Mouse (Mus musculus) liver, embryonic 12.5 days (tissue): ENCODE measurements at regions not wholly inside any gene's neighbourhood (a gene's known extent, or its start where the extent isn't known, plus 50 kb on each side); places are given as distances from the start of the nearest gene placed in this dataset.

Experiments
- ATAC-seq: fragments of 200-750 bp; cut with Nextera tagmentation; 2 replicates; pipeline ENCODE4 v1.8.0; 2017; ENCODE audit warnings: moderate number of reproducible peaks, mild to moderate bottlenecking, moderate library complexity
- H3K27ac ChIP-seq: fragments of 300-500 bp; sonication (generic); 2 replicates; pipeline ENCODE4 v1.5.1; 2016; ENCODE audit warnings: mild to moderate bottlenecking
- H3K27me3 ChIP-seq: fragments of 300-500 bp; sonication (generic); replicated peaks from 2 replicates; pipeline ENCODE4 v1.6.1; 2016; ENCODE audit warnings: mild to moderate bottlenecking, moderate library complexity
- H3K36me3 ChIP-seq: fragments of 300-500 bp; sonication (generic); 2 replicates; pipeline ENCODE4 v1.6.1; 2016; ENCODE audit warnings: mild to moderate bottlenecking, moderate library complexity
- H3K4me1 ChIP-seq: fragments of 300-500 bp; sonication (generic); 2 replicates; pipeline ENCODE4 v1.6.1; 2016
- H3K4me2 ChIP-seq: fragments of 300-500 bp; sonication (generic); 2 replicates; pipeline ENCODE4 v1.6.1; 2016; ENCODE audit warnings: mild to moderate bottlenecking, moderate library complexity
- H3K4me3 ChIP-seq: fragments of 300-500 bp; sonication (generic); 2 replicates; pipeline ENCODE4 v1.5.1; 2016; ENCODE audit warnings: mild to moderate bottlenecking, moderate library complexity
- H3K9ac ChIP-seq: fragments of 300-500 bp; sonication (generic); 2 replicates; pipeline ENCODE4 v1.6.1; 2016; ENCODE audit warnings: mild to moderate bottlenecking, moderate library complexity
- H3K9me3 ChIP-seq: fragments of 300-500 bp; sonication (generic); replicated peaks from 2 replicates; pipeline ENCODE4 v1.6.1; 2016; ENCODE audit warnings: mild to moderate bottlenecking, moderate library complexity
- WGBS: fragments of 180-500 bp; shearing (Covaris S2); methylation state at CpG from one replicate; pipeline ENCODE4 v1.1.7; 2016; ENCODE audit not compliant: insufficient replicate concordance; 5-methylcytosine and 5-hydroxymethylcytosine counted together

DNA sequence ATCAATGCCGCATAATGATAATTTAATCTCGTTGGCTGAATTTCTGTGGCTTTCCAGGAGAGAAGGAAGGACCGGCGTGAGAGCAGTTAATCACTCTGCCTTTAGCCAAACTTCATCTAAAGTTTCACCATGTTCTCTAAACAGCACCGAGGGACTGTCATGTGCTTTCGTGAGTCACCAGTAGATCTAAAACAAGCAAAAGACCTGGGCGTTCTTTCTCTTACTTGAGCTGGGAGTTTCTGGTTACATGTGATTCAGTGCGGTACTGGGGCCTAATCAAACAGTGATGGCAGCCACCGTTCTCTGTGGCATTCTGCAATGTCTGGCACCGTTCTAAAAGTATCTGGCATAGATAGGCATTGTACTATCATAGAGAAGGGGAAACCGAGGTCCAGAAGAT is 266.7 kb downstream of the Tle3 start:
- H3K9me3 ChIP-seq: no peaks in the 10 kb centered on the region
- H3K9ac ChIP-seq: no peak overlapping the region
- no peaks in the 10 kb centered on the region for H3K36me3 ChIP-seq
- no peak overlapping the region for H3K4me2 ChIP-seq
- H3K4me1 ChIP-seq: no peaks in the 10 kb centered on the region
- no peak overlapping the region for H3K27ac ChIP-seq
- H3K4me3 ChIP-seq: no peak overlapping the region
- WGBS: 76% methylated on average over 11 of the region's 11 CpGs
- H3K27me3 ChIP-seq: peaks cover 20% of the 10 kb centered on the region
- no peak for ATAC-seq

DNA sequence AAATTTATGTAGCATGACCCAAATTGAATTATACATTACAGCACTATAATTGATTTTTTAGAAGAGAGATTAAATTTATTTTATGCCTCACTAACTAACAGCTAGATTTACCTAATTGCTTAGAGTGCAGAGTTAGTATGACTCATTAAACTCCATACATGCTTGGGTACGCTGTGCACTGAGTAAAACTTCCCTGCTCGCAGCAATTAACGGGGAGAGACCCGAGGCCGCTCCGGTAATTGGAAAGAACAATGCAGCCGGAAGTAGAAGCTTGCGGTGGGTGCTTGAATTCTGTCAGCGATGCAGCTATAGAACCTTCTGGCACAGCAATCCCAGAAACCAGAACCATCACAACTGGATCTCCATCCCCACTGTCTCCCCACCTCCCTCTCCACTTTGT is 261.8 kb downstream of the Tle3 start:
- H3K4me1 ChIP-seq: no peaks in the 10 kb centered on the region
- H3K4me2 ChIP-seq: no peak overlapping the region
- 74% methylated on average over 9 of the region's 9 CpGs for WGBS
- no peak for ATAC-seq
- no peaks in the 10 kb centered on the region for H3K36me3 ChIP-seq
- no peaks in the 10 kb centered on the region for H3K9me3 ChIP-seq
- no peak overlapping the region for H3K9ac ChIP-seq
- peaks cover 40% of the 10 kb centered on the region for H3K27me3 ChIP-seq
- H3K27ac ChIP-seq: no peak overlapping the region
- H3K4me3 ChIP-seq: no peak overlapping the region

DNA sequence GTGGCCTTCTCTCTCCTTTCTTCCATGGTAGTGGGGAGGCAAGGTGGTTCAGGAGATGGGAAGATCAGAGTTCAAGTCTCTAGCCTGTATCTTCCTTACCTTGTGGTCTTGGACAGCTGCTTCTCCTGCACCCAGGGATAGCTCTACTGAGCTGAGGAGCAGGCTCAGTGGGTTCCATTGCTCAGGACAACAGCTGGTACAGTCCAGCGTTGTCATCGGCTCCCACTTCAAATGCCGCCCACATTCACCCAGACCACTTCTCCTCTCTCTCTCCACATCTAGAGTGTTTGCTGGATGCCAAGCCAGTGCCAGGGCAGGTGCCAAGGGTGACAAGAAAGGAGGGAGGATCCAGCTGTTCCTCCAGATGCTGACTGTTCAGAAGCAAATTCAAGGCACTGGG is 260.4 kb downstream of the Tle3 start:
- ATAC-seq: no peak
- Histone ChIP-seq H3K4me1 (no peaks in the 10 kb centered on the region), H3K4me2 (no peak overlapping the region), H3K4me3 (no peak overlapping the region), H3K27me3 (peaks cover 35% of the 10 kb centered on the region), H3K36me3 (no peaks in the 10 kb centered on the region), H3K9ac (no peak overlapping the region), H3K27ac (no peak overlapping the region), H3K9me3 (no peaks in the 10 kb centered on the region)
- 55% methylated on average over 3 of the region's 3 CpGs for WGBS

DNA sequence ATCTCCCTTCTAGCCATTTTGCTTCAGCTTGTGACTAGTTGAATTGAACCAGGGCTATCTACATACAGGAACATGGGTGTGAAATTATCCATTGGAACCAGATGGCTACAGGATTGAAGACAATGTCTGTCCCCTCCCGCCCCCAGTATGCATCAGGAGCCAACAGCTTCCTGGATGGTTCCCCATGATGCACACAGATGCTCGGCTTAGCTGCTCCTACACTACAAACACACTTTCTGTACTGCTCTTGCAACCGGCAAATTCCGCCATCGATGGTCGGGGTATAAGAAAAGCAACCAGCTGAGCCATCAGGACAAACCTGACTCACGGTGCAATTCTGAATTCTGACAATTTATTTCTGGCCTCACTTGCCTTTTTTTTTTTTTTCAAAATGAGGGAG is 258.9 kb downstream of the Tle3 start:
- no peak for ATAC-seq
- WGBS: 71% methylated on average over 7 of the region's 7 CpGs
- no peak overlapping the region for H3K9ac ChIP-seq
- H3K27ac ChIP-seq: no peak overlapping the region
- no peak overlapping the region for H3K4me2 ChIP-seq
- no peak overlapping the region for H3K4me3 ChIP-seq
- H3K9me3 ChIP-seq: no peaks in the 10 kb centered on the region
- H3K36me3 ChIP-seq: no peaks in the 10 kb centered on the region
- H3K4me1 ChIP-seq: no peaks in the 10 kb centered on the region
- H3K27me3 ChIP-seq: peaks cover 29% of the 10 kb centered on the region; the same call in 1 of the 2 replicates

DNA sequence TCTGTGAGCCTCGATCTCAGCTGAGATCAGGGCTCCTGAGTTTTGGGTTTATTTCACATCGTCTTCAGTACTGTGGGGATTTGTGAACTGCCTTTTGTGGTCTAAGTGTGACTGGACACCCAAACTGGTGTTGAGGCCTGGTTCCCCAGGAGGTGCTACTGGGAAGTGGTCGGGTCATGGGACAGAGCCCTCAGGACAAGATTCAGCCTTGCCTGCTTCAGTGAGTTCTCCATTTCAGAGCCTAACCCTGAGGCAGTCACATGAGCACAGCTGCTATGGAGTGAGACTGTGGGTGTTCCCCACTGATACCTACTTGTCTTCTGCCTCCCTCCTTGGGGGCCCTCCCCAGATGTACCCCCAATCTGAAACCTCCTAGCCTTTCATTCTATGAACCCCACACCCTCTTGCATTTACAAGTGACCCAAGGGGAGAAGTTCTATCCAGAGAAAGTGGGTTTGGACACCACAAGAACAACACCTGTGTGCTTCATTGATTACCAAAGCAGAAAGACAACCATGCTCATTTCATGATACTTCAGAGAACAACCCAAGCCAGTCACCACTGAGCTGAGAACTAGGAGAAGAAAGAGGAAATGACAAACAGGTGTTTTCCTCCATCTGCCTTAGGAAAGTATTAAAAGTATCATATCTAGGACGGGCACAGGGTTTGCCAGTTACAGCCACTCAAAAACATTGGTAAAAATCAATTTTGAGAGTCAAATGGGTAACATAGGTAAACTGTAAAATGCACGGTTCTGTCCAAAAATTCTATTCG is 255.8 kb downstream of the Tle3 start:
- ATAC-seq: no peak
- Histone ChIP-seq H3K4me1 (no peaks in the 10 kb centered on the region), H3K9ac (no peak overlapping the region), H3K4me3 (no peak overlapping the region), H3K27me3 (peaks cover 23% of the 10 kb centered on the region; the same call in 1 of the 2 replicates), H3K27ac (no peak overlapping the region), H3K4me2 (no peak overlapping the region), H3K36me3 (no peaks in the 10 kb centered on the region), H3K9me3 (no peaks in the 10 kb centered on the region)
- WGBS: 53% methylated on average over 6 of the region's 6 CpGs

DNA sequence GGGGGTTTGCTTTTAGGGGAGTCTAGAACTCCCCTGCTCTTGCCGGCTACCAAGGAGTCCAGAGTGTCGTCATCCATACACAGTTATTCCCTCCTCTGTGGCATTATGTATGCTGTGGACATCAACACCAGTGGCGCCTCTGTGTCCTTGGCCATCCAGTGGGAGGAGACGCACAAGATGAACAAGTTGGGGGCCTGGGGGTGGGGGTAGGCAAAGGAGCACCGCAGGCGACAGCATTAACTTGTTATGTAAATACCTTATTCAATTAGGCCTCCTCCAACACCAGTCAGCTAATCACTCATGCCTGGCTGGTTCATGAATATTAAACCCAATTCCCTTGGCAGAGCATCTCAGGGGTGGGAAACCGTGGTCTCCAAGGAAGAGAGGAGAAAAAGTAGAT is 250.8 kb downstream of the Tle3 start:
- Histone ChIP-seq H3K4me2 (no peak overlapping the region), H3K9ac (no peak overlapping the region), H3K27me3 (peaks cover 30% of the 10 kb centered on the region; the same call in 1 of the 2 replicates), H3K9me3 (no peaks in the 10 kb centered on the region), H3K27ac (no peak overlapping the region), H3K4me3 (no peak overlapping the region), H3K36me3 (no peaks in the 10 kb centered on the region), H3K4me1 (no peaks in the 10 kb centered on the region)
- no peak for ATAC-seq
- WGBS: 53% methylated on average over 7 of the region's 7 CpGs

DNA sequence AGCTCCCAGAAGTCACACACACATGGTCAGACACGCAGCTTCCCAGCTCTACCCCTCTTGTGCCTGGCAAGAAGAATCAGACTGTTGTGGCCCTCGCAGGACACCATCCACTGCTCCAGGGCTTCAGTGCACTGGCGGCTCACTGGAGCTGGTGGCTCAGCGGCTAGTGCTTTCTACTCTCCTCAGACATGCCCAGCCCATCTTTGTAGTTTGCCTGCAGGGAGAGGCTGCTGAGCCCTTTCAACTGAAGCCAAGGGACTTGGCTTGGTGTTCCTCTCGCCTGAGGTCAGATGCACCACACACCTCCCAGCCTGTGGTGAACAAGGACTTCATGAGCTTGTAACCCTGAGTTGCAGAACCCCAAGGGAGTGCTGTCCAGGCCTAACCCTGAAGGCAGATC is 249.8 kb downstream of the Tle3 start:
- ATAC-seq: no peak
- Histone ChIP-seq H3K36me3 (no peaks in the 10 kb centered on the region), H3K27me3 (peaks cover 30% of the 10 kb centered on the region; the same call in 1 of the 2 replicates), H3K27ac (no peak overlapping the region), H3K4me1 (no peaks in the 10 kb centered on the region), H3K4me2 (no peak overlapping the region), H3K9ac (no peak overlapping the region), H3K4me3 (no peak overlapping the region), H3K9me3 (no peaks in the 10 kb centered on the region)
- WGBS: 62% methylated on average over 5 of the region's 5 CpGs

DNA sequence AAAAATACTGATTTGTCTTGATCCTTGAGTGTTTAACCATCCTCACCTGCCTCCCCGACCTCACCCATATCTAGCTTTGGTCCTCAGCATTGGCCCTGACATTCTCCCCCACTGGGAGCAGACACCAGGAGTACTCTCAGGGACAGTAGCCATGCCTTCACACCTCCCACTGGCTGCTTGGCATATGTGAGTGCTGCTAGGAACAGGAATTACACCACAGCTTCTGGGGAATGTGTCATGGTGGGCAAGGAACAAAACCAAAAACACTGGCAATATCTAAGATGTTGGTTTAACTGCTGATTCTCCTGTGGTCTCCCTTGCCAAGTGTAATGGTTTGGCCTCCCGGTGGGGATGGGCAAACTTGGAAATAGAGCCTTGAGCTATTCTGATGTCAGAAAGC is 248.6 kb downstream of the Tle3 start:
- Histone ChIP-seq H3K9me3 (no peaks in the 10 kb centered on the region), H3K9ac (no peak overlapping the region), H3K36me3 (no peaks in the 10 kb centered on the region), H3K4me1 (no peaks in the 10 kb centered on the region), H3K4me2 (no peak overlapping the region), H3K4me3 (no peak overlapping the region), H3K27ac (no peak overlapping the region), H3K27me3 (peaks cover 34% of the 10 kb centered on the region; the same call in 1 of the 2 replicates)
- whole genome bisulfite sequencing: 45% methylated on average over 2 of the region's 2 CpGs
- ATAC-seq: no peak

DNA sequence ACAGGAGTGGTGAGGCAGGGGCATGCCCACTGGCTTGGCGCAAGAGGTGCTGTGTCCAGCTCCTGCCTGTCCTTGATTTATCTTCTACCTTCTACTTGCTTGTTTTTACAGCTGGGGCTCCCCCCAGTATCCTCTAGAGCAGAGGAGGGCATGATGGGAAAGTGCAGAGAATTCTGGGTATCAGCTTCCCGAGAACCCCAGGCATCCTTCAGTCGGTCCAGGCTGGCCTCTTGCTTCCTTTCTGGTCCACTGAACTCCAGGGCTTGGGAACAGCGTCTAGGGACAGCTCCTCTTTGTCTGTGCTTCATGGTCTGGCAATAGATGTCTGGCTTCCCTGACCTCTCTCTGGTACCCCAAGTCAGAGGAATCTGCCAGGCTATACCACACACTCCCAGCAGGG is 247.9 kb downstream of the Tle3 start:
- Histone ChIP-seq H3K9ac (no peak overlapping the region), H3K9me3 (no peaks in the 10 kb centered on the region), H3K4me1 (no peaks in the 10 kb centered on the region), H3K27me3 (peaks cover 34% of the 10 kb centered on the region; the same call in 1 of the 2 replicates), H3K4me3 (no peak overlapping the region), H3K36me3 (no peaks in the 10 kb centered on the region), H3K27ac (no peak overlapping the region), H3K4me2 (no peak overlapping the region)
- no peak for ATAC-seq
- 51% methylated on average over 4 of the region's 4 CpGs for WGBS

DNA sequence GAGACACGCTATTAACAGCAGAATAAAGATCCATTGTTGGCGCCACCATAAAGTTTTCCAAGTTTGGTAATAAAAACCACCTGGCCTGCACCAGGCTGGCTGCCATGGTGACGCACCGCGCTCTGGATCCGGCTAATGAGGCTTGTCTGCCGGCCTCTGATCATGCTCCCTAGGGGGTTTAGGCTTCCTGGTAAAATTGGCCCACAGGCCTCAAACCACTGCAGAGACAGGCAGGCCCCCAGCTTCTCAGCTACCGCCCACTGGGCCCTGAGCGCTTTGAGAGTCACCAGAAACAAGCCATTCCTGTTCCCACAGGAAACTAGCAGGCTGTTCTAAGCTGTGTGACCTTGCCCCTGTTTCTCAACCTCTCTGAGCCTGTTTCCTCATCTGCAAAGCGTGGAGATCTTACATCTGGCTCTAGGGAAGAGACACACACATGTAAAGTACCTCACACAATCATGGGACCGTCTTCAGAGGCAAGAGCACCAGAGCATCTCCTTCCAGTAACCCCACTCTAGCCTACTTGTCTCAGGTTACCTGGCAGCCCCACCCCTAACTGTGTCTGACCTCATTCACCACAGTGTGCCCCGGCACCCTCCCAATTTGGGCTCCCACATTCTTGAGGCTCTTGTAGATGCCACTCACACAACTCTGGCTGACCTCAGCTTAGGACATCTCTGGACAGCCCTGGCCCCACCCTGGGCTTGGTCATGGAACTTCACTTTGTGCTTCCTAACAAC is 246.5 kb downstream of the Tle3 start:
- 55% methylated on average over 12 of the region's 12 CpGs for WGBS
- Histone ChIP-seq H3K4me2 (no peak overlapping the region), H3K9me3 (no peaks in the 10 kb centered on the region), H3K27me3 (peaks cover 34% of the 10 kb centered on the region; the same call in 1 of the 2 replicates), H3K36me3 (no peaks in the 10 kb centered on the region), H3K4me3 (no peak overlapping the region), H3K4me1 (no peaks in the 10 kb centered on the region), H3K9ac (no peak overlapping the region), H3K27ac (no peak overlapping the region)
- ATAC-seq: no peak

DNA sequence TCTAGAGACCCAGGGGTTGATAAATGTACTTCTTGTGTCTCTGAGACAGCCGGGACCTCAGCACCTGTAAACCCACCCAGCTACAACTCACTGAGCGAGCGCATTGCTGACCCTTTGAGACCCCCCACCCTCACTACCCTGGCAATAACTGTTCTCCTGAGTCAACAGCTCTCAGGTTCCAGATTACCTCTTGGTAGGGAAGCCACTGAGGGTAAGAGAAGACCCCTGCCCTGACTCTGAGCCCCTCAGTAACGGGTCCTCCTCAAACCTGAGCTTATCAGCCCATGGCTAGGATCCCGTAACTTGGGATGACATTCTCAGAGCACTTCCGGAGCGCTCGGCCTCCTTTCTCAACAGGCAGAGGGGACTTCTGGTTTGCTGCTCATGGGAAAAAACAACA is 245.8 kb downstream of the Tle3 start:
- Histone ChIP-seq H3K4me3 (no peak overlapping the region), H3K36me3 (no peaks in the 10 kb centered on the region), H3K27ac (no peak overlapping the region), H3K4me2 (no peak overlapping the region), H3K9ac (no peak overlapping the region), H3K9me3 (no peaks in the 10 kb centered on the region), H3K4me1 (no peaks in the 10 kb centered on the region), H3K27me3 (peaks cover 39% of the 10 kb centered on the region; the same call in 1 of the 2 replicates)
- no peak for ATAC-seq
- 62% methylated on average over 8 of the region's 8 CpGs for WGBS

DNA sequence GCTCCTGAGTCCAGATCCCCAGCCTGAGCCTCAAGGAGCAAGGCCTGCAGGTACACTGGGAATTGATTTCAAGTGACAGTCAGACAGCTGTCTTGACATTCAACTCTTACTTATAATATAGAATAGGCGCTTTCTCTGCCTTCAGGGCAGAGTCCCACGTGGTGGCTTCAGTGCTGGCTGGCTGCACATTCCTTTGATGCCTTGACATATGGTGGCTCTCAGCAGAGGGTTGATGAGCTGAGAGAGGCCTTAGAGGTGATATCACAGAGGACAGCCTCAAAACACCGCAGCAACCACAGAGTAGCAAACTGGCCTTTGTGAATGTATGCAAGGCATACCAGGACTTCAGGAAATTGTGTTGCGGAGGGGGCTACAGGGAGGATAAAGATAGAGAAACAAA is 243.4 kb downstream of the Tle3 start:
- WGBS: 55% methylated on average over 4 of the region's 4 CpGs
- no peaks in the 10 kb centered on the region for H3K36me3 ChIP-seq
- H3K4me2 ChIP-seq: no peak overlapping the region
- no peak overlapping the region for H3K4me3 ChIP-seq
- no peak for ATAC-seq
- H3K27ac ChIP-seq: no peak overlapping the region
- no peaks in the 10 kb centered on the region for H3K4me1 ChIP-seq
- H3K27me3 ChIP-seq: peaks cover 40% of the 10 kb centered on the region
- H3K9ac ChIP-seq: no peak overlapping the region
- no peaks in the 10 kb centered on the region for H3K9me3 ChIP-seq
